Mouse (Mus musculus): ENCODE measurements around the gene Nr2e1.

The Nr2e1 gene

DNA sequence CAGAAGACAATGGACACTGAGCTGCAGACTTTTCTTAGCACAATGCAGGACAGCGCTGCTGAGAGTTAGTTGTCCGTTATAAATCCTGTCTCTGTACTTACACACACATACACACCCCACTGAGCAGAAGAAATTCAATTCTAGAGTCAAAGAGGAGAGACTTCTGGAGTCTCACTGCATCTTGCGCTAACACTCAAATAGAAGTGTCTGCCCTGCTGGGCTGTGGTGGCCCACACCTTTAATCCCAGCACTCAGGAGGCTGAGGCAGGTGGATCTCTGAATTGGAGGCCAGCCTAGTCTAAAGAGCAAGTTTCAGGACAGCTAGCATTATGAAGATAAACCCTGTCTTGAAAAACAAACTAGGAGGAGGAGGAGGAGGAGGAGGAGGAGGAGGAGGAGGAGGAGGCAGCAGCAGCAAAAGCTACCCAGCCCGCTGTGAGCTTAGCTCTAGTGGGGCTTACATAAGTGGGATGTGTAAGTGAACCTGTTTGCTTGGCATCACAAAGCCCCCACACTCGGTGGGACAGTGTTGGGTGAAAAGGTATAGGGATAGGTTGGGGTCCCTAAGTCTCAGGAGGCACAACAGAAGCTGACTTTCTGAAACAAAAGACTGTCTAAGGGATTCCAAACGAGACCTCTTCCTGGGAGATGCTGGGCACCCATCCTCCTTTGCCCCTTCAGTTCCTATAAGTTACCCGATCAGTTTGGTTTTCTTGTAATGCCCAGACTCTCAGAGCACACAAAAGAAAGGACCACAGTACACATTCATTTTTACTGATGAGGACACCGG, 4.7 kb upstream of the Nr2e1 start:
- DNase-seq (ENCODE audit: low spot score) = no peak

DNA sequence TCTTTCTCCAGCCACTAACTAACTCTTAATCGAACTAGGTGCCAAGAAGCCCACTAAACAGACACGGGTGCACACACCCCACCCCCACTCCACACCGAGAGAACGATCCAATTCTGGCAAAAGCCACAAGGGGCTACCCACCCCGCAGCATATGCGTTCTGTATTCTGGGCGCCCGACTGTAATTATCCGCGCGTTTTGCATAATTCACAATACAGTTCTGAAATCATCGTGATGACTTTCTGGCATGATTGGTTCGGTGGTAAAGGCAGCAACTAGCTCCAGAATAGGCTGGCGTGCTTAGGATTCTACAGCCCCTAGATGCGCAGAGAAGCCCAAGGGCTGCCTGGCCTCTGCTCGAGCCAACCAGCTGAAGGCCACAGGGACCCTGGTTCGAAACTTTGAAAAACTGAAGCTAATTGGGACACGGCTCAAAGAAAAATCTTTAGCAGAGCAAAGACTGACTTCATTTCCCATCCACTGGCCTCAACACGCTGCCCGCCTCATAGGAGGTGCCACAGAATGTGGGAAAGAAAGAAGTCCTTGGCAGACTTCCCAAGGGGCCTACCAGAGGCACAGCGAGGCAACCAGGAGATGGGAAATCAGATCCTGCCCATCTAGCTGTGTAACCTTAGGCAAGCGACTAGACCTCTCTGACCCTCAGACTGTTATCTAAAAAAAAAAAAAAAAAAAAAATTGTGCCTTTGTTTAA, 2.3 kb upstream of the Nr2e1 start:
- DNase-seq (ENCODE audit: low spot score) = no peak

DNA sequence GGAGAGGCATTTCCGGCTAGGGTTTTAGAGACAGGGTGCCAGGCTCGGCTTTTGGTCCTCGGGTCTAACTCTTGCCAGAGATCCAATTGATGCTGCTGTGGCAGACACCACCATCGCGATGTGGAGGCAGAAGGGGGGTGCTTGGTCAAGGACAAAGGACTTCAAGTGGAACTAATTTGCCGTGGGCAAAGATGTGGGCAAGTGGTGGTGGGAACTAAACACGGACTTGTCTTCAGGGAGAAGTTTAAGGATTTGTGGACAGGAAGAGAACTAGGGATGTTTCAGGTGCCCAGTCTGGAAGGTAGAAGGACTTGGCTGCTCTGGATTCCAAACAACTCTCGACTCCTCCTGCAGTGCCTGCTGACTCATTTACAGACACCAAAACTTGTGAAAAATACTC, 1.7 kb upstream of the Nr2e1 start:
- no peak for DNase-seq (ENCODE audit: low spot score)

DNA sequence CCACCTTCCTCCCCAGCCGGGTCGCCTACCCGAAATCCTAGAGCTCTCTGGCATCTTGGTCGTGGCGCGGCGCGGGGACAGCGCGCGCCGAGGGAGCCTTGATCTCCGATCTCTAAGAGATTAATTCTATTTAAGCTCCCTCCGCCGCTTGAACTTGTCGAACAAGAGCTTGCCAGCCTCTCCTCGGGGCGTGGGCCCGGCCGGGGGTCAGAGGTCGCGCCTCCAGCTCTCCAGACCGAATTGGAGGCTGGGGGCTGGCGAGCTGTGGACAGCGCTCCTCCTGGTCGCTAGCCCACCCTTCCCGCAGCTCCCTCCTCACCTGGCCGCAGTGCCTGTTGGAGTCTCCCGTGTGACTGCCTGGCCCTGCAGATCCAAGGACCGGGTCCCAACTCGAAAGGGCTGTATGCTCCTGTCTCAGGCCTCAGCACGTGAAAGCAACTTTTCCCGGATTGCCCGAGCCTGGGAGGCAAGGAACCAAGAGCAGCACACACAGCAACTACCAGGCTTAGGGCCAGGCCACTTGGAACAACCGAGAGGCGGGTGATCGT, 1.1 kb upstream of the Nr2e1 start:
- DNase-seq (ENCODE audit: low spot score) = no peak

DNA sequence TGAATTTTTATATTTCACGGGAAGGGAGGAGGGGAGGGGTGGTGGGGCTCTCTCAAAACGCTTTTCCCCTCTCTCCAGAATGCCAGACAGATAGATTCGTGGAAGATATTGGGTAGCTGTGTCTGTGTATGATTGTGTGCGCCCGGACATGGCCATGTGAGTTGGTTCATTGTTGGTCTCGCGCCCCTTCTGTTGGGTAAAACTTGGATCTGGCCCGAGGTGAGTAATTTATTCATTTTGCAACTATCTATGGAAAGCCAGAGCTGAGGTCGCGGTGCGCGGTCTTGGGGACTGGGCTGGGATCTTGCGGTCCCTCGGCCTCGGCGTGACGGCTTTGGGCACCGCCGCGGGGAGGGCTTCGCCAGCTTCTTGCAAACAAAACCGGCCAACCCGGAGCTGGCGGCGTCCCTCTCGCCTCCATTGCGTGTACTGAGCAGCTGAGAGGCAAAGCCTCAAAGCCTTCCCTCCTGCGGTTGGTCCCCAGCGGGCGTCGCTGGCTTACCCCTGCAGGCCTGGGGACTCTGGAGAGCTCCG, 537 bp upstream of the Nr2e1 start:
- no peak for DNase-seq (ENCODE audit: low spot score)

DNA sequence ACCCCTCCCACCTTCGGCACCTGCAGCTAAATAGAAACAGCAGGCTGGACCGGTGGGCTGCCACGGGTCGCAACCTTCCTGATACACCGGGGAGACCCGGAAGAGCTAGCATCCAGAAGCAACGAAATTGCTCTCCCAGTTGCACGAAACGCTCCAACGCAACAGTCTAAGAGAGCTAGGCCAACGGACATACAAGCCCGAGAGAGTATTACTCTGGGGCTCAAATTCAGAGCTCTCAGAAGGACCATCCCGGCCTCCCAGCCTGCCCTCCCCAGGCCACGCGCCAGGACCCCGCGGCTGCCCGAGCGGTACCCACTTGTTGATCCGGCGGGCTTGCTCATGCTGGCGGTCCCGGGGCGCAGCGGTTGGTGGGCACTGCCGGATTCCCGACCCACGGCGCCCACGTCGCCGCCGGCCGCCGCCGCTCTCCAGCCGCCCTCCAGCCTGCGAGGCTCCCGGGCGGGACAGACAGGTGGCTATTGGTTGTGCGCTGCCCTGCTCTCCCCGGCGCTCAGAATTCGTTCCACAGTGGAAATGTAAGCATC, 794 bp downstream of the Nr2e1 start:
- no peak for DNase-seq (ENCODE audit: low spot score)

DNA sequence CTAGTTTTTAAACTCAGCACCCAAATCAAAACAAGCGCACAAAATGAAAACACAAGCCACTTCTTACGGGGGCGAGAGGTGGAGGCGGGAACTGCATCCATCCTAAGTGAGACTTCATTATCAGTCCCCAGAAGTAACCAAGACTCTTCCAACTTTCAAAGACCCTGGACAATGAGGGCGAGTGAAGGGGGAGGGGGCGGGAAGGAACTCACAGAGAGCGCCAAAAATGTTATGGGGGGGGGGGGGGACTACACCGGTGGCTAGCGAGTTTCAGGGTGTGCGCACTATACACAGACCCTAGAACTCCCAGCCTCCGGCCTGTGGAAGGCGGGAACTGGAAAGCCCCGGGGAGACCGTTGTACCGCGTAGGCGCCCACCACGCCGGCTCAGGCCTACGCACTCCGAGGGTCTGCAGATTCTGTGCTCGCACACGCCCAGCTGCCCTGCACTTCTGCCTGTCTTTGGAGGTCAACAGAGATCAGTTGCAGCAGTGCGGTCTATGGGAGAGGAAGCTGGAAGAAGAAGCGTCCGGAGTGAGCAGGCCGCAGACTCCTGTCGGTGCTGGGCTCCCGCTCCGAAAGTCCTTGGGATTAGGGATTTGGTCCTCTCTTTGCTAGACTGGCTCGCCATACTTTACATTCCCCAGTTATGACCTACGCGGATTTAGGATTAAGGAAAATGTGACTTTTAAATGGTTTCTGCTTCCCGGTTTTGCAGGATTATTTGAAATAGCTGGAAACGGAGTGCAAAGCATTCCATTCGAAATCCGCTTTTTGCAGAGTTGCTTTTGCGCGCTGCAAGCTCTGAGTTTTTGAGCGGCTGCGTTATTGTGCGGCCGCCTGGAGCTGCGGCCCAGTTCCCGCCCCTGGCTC, 1.5 kb downstream of the Nr2e1 start:
- DNase-seq (ENCODE audit: low spot score) = no peak

DNA sequence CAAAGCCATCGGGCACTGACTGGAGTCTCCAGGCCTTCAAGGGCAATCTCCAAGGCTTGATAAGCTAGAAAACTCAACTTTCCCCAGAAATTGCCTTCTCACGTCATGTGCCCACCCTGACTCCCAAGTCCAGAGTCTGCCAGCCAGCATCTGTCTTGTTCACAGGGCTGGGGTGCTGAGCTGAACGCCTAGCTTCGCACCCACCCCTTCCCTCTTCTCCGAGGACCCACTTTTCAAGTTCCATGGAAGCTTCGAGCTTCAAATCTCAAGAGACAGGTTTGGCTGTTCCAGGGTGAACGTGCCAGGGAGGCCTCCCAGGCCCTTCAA, 2.5 kb downstream of the Nr2e1 start:
- DNase-seq (ENCODE audit: low spot score) = no peak

DNA sequence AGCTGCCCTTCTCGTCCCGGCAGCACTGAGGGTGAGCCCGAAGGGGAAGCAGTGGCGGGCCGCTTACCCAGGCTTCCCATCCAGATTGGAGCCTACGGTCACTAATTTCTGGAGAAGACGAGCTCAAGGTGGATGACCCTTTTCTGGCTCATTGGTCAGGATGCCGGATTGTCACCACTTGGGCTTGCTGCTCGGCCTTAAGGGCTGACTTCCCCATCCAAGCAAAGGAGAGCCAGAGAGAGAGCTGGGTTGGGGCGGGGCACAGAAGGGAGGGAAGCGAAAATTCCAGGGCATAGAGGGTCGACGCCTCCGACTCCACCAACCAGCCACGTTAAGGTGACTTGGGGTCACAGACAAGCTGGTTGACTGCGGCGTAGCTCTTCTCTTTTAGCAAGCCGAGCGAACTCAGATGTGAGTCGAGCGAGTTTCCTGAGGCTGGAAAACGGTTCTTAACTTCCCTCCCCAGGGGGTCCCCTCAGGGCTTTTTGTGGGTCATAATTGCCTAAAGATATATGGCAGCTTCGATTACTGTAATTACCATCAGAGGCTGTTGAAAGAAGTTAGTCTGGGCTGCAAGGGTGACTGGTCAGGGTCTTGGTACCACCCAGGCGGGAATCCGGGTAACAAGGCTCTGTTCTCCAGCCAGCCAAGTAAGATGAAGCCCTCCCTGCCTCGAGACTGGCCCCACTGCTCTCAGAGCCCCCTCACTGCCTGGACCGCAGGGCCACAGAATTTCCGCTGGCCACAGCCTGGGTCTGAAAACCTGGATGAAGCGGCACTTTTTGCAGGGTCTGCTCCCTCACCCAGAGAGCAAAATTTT, 3.1 kb downstream of the Nr2e1 start:
- DNase-seq (ENCODE audit: low spot score) = no peak

DNA sequence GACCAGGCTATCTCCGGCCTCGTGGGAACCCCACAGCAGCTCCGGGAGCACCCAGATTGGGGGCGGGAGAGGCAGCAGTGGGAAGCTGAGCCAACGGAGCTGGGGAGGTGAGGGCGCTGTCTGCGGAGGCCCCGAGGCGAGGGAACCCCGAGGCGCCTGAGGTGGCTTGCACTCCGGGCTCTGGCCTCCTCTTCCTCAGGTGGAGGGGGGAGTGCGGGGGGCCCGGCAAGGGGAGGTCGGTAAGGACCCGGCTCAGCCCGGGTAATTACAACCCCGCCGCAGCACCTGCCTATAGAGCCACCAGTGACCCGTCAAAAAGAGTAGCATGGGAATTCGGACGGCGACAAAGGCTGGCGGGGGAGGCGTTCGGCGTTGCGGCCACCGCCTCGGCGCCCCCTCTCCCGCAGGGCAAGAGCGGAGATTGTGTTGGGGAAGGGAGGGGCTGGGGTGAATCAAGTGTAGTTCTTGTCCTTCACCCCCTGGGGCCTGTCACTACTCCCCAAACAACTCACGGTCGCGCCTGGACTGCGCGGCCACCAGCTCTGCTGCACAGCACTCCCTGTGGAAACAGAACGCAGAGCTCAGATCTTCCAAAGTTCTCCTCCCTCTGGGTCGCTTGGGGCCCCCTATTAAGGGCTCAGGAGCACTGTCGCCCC, 3.8 kb downstream of the Nr2e1 start:
- no peak for DNase-seq (ENCODE audit: low spot score)

DNA sequence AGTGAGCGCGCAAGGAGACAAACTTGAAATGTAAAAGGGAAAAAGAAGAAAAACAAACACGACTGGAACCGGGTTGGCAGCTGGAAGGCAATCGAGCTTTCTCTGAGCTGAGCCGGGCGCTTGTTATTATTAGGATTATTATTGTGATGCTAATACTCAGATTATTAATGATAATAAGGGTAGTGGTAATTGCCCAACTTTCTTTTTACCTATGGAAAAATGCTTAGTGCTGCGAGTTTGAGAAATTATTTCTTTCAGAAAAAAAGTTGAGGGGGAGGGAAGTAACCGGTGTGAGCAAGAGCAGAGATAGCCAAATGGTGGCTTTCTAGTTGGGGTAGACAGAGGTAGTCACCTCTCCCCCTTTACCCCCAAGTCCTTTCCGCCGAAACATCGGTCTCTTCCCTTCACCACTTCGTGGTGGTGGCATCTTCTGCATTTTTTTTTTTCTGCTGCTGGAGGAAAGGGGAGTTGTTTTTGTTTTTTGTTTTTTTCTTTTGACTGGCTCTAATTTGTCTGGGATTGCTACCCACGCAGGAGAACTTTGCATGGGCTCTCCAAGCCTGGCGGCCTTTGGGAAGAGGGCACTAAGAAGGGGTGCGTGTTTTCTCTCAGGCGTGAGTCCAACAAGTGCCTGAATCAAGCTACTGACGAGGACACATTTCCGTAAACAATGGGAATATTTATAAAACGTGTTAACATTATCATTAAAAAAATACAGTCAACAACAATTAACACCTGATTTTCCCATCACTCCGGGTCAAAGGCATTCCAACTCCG, 4.5 kb downstream of the Nr2e1 start:
- DNase-seq (ENCODE audit: low spot score) = no peak

DNA sequence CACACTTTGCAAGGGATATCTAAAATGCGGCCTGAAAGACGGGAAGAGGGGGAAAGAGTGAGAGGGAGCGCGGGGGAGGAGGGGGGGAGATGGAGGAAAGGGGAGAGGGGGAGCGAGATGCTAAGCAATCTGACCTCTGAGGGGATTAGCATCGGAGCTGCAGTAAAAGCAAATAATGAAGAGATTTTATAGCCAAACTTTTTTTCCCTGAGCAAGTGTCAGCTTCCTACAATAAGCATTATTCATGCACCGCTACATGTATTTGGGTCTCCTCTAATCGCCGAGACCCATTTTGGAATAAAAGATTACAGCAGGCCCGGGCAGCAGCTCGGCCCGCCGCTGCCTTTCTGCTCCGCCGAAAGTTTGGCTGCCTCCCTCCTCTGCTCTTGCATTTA, 5.2 kb downstream of the Nr2e1 start:
- no peak for DNase-seq (ENCODE audit: low spot score)

DNA sequence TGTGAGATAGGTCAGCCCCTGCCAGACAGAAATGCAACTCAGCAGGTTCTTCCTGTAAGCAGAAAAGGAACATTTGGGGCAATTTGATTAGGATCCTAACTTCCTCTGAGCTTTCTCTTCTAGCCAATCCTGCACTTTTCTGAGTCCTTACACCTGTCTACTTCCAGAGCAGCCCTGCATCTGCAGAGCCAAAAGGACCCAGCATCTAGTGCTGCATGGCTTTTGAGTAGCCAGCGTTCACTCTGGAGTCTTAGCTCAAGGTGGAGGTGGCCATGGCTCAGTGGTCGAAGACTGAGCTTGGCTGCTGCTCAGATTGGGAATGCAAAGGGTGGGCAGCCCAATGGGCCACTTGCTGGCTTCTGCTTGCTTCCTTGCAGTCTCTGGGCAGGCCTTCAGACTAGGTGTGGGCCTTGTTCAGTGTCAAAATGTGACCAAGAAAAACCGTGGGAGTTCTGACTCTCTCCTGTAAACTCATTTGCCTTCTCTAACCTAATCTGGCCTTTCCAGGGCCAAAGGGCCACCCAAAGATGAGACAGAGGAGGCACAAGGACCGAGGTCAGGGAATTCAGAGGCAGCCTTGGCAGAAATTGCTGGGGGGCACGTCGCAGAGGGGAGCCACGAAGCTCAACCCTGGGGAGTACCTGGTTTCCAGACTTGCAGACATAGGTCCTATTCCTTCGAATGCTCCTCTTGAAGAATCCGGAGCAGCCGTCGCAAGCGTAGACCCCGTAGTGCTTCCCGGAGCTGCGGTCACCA, 5.7 kb downstream of the Nr2e1 start:
- DNase-seq (ENCODE audit: low spot score) = no peak

DNA sequence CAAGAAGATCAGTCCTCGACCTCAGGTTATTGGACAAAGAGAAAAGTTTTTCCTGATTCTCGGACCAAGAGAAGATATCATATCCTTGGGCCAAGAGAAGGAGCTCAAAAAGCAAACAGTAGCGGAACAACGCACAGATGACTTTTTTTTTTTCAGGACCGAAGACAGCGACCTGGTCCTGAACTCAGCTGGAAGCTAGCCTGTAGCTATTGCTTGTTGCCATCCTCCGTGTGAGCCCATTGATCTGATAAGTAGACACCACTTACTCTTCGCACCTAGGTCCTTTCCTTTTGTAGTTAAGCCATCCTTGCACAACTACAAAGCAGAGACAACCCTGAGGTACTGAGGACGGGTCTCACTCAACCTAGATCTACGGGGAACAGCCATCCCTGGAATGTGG, 8.8 kb downstream of the Nr2e1 start:
- DNase-seq (ENCODE audit: low spot score) = no peak

DNA sequence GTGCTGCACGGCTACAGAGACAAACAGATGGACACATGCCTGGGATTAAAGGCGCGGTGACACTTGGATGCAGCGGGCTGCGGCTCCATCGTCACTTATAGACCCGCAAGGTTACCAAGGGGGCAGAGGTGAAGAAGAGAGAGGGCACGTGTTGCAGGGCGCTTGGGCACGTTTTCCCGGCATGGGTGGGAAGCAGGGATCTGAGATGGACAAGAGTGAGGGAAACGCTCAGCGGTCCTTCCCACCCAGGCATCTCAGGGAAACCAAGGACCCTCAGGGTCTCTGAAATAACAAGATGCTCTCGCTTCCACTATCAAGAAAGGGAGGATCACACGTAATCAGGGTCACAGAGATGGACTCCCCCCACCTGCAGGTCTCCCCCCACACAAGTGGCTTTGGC, 10.5 kb downstream of the Nr2e1 start:
- no peak for DNase-seq (ENCODE audit: low spot score)

DNA sequence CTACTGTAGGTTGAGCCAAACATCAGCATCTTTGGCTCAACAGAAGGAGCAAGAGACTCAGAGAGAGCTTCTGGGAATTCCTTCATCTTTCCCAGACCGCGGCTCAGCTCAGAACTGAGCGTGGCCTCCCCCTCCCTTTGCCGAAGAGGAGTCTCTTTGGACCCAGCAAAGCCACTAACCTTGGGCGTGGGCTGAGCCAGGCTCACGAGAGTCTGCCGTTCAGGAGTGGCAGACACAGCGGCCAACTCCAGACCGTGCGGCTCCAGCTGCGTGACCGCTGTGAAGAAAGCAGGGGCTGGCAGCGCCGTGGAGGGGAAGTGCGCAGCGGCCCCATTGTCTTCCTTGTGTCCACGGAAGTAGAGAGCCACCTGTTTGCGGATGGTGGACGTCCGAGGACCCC, 10.9 kb downstream of the Nr2e1 start:
- no peak for DNase-seq (ENCODE audit: low spot score)

DNA sequence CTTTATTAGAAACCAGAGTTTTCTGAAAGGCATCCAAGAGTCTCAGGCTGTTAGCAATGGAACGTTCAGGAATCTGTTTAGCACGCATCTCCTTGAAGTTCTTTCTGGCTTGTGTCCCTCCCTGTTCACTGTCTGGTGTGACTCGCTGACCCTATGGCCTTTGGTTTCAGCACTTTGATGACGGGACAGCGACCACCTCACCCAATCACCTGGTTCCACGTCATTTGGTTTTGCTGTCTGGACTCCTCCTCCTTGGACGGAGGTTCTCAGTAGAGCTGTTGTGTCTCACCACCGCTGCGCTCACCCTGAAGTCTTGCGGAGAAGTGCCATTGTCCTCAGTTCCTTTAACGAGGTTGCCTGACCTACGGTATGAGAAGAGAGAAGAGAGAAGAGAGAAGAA, 21.2 kb downstream of the Nr2e1 start:
- peak; percentile 38 for DNase-seq (ENCODE audit: low spot score)

DNA sequence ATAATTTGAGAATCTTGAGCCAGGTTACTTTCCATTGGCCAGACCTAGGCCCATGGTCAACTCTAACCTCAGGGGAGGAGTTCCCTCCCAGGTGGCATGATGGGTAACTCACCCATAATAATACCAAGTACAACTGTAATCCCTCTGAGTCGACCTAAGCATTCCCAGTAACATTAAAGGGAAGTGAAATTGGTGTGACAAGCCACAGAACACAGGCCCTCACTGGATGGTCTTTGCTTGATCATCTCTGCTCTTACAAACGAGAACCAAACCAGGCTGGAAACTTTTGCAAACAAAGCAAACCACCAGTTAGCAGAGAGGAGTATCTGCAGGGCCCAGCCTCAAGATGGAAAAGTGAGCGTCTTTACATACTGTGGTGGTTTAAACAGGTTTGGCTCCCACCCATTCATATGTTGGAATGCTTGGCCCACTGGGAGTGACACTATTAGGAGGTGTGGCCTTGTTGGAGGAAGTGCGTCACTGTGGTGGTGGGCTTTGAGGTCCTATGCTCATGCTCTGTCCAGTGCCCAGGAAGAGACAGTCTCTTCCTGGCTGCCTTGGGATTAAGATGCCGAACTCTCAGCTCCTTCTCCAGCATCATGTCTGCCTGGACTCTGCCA, 23.7 kb downstream of the Nr2e1 start:
- no peak for DNase-seq (ENCODE audit: low spot score)

DNA sequence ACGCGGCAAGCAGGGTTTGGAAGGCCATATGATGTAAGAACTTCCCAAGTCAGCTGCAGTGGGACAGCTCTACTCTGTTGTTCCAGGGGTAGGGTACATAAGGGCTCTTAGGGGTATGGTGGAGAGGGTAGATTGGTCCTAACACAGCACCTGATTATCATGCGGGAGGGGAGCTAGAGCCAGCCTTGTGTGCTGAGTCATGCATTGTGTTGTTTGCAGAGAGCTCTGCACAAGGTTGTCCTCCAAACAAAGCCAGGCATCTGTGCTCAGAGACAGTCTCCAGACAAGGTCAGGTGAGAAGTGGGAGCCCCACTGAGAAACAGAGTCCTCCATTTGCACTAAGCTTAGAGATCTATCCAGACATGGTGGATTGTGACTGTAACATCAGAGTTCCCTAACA, 36.9 kb downstream of the Nr2e1 start:
- DNase-seq (ENCODE audit: low spot score) = no peak
